Mouse (Mus musculus): ENCODE measurements around the gene Zbtb34. TPM values are rescaled to one million over a fixed set of nuclear protein-coding genes. Genes with fewer than 3 reads are reported as not detected.

Zbtb34 gene
- total RNA-seq (2021) = 10 to 100 TPM; 20.6 to 21.5 TPM

DNA sequence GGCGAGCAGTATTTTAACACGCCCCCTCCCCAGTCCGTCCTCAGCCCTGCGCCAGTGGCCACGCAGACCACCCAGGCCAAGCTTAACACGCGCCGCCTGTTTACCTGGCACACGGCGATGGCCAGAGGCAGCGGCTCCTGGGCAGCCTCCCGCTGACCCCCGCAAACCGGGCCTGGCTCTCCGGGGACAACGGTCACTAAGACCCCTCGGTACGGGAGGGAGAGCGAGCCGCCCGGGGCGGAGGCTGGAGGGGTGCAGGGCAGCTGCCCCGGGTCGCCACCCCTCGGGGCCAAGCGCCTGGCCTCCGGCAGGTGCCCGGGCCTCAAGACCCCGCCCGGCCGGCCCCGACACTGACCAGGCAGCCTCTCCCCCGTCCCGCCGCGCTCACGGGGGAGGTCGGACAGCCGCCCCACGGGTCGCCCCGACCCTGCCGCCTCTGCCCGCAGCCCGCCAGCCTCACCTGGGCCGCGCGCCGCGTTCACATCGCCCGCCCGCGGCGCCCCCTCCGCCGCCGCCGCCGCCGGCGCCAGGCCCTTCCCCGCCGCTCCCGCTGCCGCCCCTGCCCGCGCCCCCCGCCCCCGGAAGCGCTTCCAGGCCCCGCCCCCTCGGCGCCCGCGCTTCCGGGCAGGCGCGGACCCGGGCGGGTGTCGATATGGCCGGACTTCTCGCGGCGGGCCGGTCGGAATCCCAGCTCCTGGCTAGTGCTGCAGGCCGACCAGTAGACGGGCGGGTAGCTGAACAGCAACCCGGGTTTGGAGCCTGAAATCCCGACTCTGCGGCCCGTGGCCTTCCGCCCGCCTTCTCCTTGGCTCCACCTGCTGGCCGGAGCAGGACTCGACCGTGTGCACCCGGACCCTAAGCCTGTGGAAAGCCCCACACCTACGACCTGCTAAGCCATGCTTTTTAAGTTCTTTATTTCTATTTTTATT lies at the start of gene Zbtb34:
Gene Zbtb34 (minus strand): TSS at position 554 of the 929 bp plus-strand sequence.
- peak; percentile 67 to 78 for DNase-seq
- intact Hi-C loops (cut with DNase I) = no loop called here

DNA sequence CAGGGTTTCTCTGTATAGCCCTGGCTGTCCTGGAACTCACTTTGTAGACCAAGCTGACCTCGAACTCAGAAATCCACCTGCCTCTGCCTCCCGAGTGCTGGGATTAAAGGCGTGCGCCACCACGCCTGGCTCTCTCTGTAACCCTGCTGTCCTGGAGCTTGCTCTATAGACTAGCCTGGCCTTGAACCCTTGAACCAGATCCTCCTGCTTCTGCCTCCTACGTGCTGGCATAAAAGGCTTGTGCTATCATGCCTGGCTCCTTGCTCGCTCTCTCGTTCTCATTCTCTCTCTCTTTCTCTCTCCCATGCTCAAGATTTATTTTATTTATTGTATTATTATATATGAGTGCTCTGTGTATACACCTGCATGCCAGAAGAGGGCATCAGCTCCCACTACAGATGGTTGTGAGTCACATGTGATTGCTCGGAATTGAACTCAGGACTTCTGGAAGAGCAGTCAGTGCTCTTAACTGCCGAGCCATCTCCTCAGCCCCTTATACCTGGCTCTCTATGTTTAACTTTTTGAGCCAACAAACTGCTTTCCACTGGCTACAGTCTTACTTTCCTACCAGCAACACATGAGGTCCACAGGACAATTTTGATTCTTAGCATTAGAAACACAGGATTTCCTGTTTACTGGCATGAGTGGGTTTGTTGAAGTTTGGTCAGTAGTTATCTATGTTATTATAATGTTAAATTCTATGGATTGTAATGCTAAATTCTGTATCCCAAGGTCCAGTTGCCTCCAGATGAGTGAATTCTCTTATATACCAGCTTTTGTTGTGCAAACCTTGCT lies 47.0 kb upstream of the Zbtb34 start:
- intact Hi-C loops (cut with DNase I) = no loop called here
- DNase-seq = no peak

DNA sequence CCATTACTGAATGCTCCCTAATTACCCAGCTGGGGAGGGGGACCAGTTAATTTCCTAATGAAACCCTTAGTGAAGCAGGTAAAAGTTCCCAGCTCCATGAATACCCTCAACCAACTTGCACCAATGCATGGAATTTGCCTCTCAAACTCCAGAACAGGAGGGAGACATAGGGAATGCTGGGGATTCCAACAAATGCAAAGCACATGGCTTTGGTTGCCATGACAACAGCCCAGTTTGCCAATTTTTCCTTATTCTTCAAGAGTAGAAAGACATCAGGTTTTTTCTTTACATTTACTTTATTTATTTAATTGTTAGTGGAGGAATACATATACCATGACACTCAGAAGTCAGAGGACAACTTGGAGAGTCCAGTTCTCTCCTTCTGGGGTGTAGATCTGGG lies 44.8 kb upstream of the Zbtb34 start:
- DNase-seq = no peak
- intact Hi-C loops (cut with DNase I) = no loop called here

DNA sequence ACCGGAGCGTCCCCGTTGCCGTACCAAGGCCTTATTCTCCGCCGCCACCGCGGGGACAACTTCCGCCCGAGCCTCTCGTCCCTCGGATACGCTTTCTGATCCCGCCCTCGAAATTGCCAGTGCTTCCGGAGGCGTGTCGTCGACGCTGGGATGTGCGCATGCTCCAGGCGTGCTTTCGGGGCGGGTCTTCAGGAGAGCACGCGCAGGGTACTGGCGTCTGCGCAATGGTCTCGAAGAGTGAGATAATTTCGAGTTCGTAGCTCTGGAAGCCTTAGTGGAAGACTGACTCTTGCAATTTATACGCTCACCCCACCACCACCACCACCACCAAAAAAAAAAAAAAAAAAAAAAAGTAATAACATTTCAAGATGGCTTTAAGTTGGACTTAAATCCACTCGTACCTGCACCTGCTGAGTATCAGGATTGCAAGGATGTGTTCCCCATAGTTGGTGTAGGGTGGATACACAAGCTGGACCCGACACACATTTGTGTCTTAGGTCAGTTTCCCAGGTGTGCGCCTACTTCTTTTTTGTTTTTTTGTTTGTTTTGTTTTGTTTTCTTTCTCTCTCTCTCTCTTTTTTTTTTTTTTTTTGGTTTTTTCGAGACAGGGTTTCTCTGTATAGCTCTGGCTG lies 37.5 kb upstream of the Zbtb34 start, which contains the start of gene Zbtb43:
Gene Zbtb43 (minus strand): TSS at position 94 of the 632 bp plus-strand sequence.
- intact Hi-C loops (cut with DNase I) = no loop called here
- DNase-seq = peak; percentile 97 to 98

DNA sequence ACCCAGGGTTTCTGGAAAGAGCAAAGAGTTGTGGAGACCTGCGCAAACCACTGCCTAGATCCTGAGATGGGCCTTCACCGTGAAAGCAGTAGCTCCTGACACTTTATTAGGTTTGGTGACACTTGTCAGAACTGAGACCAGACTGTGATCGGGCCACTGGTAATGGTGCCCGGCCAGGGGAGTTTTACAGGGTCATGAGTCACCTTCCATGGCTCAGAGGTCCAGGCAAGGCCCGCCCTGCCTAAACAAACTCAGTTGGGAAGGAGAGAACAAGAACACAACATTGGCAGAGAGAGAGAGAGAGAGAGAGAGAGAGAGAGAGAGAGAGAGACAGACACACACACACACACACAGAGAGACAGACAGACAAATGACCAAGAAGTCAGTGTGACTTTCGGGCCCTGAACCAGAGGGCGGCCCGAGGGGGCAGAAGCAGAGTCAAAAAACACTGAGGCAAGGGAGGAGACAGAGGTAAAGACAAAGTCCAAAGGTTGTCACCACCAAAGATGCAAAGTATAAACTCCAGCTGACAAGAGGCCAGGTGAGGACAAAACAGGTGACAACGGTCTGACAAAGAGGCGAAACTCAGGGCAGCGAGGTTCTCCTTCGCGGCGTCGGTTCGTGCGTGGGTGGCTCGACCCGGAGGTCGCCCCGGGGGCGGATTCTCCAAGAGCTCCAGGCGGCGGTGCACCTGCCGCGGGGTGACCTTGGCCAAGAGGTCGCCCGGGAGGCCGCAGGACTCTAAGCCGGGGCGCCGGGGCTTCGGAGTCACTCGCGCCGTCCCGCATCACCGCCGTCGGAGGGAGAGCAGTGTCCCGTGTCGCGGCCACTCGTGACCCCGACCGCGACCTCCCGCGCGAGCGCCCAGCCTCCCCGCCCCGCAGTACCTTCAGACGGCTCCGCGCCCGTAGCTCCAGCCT lies 36.7 kb upstream of the Zbtb34 start:
- intact Hi-C loops (cut with DNase I) = no loop called here
- peak; percentile 33 to 39 for DNase-seq

DNA sequence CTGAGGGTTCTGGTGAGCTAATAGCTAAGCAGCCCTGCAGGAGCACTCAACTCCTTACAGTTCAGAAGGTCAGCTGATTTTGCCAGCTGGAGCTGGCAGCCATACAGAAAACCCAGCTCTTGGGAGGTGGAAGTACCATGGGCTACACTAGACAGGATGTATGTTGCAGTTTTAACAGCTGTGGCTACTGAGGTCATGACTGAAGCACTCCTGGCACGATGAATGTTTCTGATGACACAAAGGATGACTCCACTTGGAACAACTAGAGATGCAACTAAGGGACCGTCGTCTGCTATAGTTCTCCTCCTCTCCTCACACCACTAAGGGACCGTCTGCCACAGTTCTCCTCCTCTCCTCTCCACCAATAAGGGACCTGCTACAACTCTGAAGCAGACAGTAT lies 34.8 kb upstream of the Zbtb34 start:
- intact Hi-C loops (cut with DNase I) = no loop called here
- peak; percentile 48 to 63 for DNase-seq

DNA sequence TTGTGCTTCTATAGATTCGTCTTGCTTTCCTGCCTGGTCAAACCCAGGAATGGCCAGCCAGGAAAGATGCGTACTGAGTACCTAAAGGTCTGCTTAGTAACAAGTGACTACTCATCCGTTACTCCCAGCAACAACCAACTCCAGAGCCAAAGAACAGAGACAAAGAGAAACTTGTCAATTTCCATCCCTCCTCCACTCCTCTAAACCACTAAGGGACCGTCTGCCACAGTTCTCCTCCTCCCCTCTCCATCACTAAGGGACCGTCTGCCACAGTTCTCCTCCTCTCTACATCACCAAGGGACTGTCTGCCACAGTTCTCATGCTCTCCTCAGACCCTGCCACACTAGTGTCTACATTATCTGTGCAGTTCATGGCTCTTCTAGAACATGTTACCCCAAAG lies 34.1 kb upstream of the Zbtb34 start:
- DNase-seq = no peak

DNA sequence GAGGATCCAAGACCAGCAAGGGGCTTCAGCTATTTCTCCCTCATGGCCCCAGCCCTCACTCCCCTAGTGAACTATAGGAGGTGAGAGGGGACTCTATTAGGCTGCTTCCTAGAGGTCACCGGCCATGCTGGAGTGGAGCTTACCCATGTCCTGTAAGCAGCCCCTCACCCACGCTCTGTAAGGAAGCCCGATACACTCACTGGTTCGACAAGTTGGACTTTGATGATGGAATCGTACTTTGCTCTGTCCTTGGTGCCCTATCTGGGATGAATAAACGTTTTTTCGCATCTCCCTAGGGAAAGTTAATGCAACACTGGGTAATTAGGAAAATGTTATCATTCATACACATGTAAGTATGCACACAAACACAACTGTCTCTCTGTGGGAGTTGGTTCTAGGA lies 30.9 kb upstream of the Zbtb34 start:
- intact Hi-C loops (cut with DNase I) = no loop called here
- no peak for DNase-seq

More for the DNA sequence above, 34.1 kb upstream of the Zbtb34 start:
- intact Hi-C loops (cut with DNase I) = no loop called here

DNA sequence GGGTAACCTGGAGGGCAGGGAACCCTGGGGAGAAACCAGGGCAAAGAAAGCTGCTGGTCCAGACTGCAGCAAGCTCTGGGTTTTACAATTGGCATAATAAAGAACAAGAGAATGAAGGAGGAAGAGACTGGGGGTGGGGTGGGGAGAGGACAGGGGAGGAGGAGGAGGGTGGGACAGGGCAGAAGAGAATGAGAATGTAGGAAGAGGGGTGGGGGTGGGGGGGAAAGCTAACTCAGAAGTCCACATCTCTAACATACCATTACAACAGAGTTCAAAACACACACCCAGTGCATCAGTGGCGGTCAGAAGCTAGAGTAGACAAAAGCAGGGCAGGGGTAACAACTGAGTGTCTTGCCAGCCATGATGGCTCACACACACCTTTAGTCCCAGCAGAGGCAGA lies 29.9 kb upstream of the Zbtb34 start:
- intact Hi-C loops (cut with DNase I) = no loop called here
- no peak for DNase-seq

DNA sequence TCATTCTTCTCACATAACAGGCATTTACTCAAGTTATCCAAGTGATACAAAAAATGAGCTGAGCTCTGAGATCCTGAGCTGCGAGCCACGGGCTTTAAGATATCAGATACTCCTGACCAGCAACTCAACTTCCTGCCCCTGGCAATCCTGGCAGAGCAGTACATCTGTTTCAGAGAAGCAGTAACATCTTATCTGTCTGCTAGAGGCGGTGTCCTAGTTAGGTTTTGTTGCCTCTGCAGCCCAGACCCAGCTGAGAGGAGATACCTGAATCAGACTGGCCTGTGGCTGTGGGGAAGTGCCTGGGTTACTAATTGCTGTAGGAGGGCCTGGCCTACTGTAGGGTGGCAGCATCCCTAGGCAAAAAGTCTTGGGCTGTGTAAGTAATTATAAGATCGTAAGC lies 28.5 kb upstream of the Zbtb34 start:
- intact Hi-C loops (cut with DNase I) = no loop called here
- no peak for DNase-seq

DNA sequence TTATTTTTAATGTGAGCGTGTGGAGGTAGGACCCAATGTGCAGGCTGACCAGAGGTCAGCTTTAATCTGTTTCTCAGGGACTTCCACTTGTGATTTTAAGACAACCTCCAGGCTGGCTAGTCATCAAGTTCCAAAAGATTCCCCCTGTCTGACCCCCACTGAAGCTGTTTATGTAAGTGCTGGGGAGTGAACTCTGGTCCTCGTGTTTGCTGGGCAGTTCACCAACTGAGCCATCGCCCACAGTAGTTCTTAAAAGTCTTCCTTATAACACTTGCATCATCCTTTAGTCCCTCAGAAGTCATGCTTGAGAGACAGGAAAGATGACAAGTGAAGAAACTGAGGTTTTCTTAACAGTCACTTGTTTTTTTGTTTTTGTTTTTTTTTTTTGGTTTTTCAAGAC lies 25.6 kb upstream of the Zbtb34 start:
- intact Hi-C loops (cut with DNase I) = no loop called here

DNA sequence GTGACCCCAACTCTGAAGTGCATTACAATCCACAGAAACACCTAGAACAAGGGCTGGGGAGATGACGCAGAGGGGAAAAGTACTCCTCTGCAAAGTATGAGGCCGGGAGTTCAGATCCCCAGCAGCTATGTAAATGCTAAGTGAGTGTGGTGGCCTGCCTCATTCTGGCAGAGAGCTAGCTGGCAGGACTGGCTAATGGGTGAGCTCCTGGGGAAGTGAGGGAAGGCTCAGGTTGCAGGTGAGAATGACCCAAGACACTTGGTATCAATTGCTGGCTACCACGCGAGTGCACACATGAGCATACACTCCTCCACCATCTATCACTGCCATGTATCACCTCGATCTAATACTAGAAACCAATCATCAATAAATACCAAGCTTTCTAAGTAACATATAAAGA lies 25.1 kb upstream of the Zbtb34 start:
- intact Hi-C loops (cut with DNase I) = no loop called here
- no peak for DNase-seq

More for the DNA sequence above, 25.6 kb upstream of the Zbtb34 start:
- no peak for DNase-seq

DNA sequence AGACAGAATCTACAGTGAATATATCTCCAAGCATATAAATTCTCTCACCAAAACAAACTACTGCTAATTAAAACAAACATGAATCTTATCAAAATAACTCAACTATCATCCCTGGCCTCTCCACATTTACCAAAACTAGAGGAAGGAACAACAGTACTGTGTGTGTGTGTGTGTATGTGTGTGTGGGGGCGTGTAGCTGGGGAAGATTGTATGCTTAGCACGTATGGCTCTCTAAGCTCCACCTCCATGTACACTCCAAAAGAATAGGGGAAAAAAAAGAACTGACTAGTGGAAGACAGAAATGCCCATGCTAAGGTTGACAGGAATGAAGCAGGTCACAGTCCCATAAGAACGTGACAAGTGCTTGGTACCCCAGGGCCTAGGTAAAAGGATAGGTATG lies 24.2 kb upstream of the Zbtb34 start:
- intact Hi-C loops (cut with DNase I) = no loop called here
- DNase-seq = no peak

DNA sequence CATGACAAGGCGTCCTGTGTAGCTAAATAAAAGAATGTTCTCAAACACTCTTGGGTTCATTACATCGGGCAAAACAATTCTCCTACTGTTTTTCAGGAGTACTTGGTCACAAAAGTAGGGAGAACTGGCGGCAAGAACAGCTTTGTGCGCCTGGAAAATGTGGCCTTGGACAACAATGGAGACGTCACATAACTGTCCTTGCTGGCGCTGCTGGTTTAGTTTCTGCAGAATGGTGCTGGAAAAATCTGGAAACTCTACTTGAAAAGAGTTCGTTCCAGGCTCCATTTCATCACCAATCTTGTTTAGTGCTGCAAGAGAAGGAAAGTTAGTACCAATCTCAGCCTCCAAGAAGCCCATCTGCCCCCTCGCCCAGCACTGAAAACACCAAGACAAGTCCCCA lies 23.7 kb upstream of the Zbtb34 start:
- no peak for DNase-seq
- intact Hi-C loops (cut with DNase I) = no loop called here

DNA sequence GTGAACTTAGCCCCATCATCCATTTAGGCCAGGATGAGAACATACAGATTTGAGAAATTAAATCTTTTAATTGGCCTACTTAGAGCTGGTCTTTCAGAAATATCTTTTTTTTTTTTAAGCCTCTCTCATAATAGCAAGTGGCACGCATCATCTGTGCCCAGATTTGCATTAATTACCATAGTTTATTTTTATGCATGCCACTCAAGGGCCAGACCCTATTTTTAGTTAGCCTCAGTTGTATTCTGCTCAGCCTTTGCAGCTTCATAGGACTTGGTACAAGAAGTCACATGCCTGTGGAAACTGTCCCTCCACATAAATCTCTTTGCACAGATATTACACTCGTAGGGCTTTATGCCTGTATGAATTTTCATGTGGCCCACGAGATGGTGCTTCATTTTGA lies 22.4 kb upstream of the Zbtb34 start:
- intact Hi-C loops (cut with DNase I) = no loop called here
- DNase-seq = no peak

DNA sequence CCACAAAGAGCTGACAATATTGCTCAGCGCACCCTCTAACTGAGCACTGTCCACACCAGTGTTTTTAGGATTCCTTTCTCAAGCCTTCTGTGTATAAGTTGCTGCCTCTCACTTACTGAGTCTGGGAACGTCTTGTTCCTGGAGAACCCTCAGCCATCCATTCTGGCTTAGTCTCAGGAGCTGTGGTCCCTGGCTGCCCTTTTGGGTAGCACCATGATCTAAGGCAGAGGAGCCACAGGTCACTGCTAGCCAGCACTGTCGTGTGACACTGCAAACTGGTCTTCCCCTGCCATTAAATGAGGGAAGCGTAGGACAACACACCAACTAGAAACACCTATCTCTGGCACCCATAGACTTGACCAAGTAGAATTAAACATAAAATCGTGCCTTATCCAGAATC lies 21.6 kb upstream of the Zbtb34 start:
- no peak for DNase-seq
- intact Hi-C loops (cut with DNase I) = no loop called here

DNA sequence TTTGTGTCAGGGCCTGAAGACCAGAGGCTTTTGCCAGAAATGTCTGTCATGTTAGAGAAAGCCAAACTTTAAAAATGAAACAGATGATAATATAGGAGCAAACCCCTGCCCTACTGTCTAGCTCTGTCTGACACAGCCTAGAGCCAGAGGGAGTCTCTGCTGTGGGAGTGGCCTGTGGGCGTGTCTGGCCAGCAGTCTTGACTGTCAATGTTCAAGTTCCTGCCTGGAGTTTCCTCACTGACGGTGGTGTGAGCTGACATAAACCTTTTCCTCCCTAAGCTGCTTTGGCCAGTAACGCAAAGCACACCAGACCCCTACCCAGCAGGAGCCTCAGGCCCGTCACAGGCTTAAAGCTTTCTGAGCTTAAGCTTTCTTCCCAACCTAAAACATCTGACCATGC lies 21.0 kb upstream of the Zbtb34 start:
- peak; percentile 48 to 58 for DNase-seq
- intact Hi-C loops (cut with DNase I) = no loop called here

DNA sequence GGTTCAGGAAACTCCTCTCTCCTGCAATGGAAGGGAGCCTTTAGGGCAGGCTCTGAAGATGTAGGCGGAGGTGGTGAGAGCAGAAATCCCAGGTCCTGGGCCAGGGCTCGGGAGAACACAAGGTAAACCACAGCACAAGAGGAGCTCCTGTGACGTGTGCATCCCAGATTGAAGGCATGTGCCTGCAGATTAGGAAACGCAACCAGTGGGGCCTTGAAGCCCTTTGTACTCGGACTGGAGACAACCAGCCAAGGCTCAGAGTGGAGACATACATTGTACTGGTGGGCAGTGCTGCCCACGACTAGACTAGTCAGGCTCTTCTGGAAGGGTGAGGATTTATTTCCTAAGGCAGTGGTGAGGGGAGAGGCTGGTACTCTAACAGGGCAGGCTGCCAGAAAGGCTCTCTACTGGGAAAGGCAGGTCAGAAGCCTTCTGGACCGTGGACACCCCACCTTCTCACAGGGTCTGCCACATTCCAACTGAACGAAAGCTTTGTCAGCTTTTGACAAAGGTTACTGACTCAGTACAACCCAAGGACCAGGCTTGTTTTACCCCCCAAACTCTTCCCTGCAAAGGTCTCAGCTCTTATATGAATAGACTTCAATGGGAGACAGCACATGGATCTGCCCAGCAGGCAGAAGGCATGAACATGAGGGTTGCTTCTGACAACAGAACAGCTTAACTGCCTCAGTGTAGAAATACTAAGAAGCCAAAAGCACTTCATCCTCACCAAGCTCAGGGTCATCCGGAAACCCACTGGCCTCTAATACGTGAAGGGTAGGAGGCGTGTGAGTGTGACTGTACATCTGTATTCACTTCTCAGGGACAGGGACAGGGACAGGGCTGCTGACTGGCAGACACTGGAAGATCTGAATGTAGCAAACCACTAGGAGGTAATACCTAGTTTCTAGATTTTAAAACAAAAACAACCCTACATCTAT lies 20.2 kb upstream of the Zbtb34 start:
- intact Hi-C loops (cut with DNase I) = no loop called here

More for the DNA sequence above, 20.2 kb upstream of the Zbtb34 start:
- DNase-seq = no peak

Data from heart, postnatal 10 days (tissue).